Mouse (Mus musculus) liver, embryonic 12.5 days (tissue): Measurements from ENCODE around the gene Utp15. TPM values are rescaled to one million over a fixed set of nuclear protein-coding genes. Genes with fewer than 3 reads are reported as not detected.
A peak's percentile ranks its signal among the peaks of the same experiment; 100 is the strongest.

Experiments
- ATAC-seq: fragments of 200-750 bp; cut with Nextera tagmentation; 2 replicates; pipeline ENCODE4 v1.8.0; 2017; ENCODE audit warnings: moderate number of reproducible peaks, mild to moderate bottlenecking, moderate library complexity
- H3K27ac ChIP-seq: fragments of 300-500 bp; sonication (generic); 2 replicates; pipeline ENCODE4 v1.5.1; 2016; ENCODE audit warnings: mild to moderate bottlenecking
- H3K27me3 ChIP-seq: fragments of 300-500 bp; sonication (generic); replicated peaks from 2 replicates; pipeline ENCODE4 v1.6.1; 2016; ENCODE audit warnings: mild to moderate bottlenecking, moderate library complexity
- H3K36me3 ChIP-seq: fragments of 300-500 bp; sonication (generic); 2 replicates; pipeline ENCODE4 v1.6.1; 2016; ENCODE audit warnings: mild to moderate bottlenecking, moderate library complexity
- H3K4me1 ChIP-seq: fragments of 300-500 bp; sonication (generic); 2 replicates; pipeline ENCODE4 v1.6.1; 2016
- H3K4me2 ChIP-seq: fragments of 300-500 bp; sonication (generic); 2 replicates; pipeline ENCODE4 v1.6.1; 2016; ENCODE audit warnings: mild to moderate bottlenecking, moderate library complexity
- H3K4me3 ChIP-seq: fragments of 300-500 bp; sonication (generic); 2 replicates; pipeline ENCODE4 v1.5.1; 2016; ENCODE audit warnings: mild to moderate bottlenecking, moderate library complexity
- H3K9ac ChIP-seq: fragments of 300-500 bp; sonication (generic); 2 replicates; pipeline ENCODE4 v1.6.1; 2016; ENCODE audit warnings: mild to moderate bottlenecking, moderate library complexity
- H3K9me3 ChIP-seq: fragments of 300-500 bp; sonication (generic); replicated peaks from 2 replicates; pipeline ENCODE4 v1.6.1; 2016; ENCODE audit warnings: mild to moderate bottlenecking, moderate library complexity
- WGBS: fragments of 180-500 bp; shearing (Covaris S2); methylation state at CpG from one replicate; pipeline ENCODE4 v1.1.7; 2016; ENCODE audit not compliant: insufficient replicate concordance; 5-methylcytosine and 5-hydroxymethylcytosine counted together
- polyA plus RNA-seq: library from polyadenylated mRNA; unstranded; fragments of >200 nt; fragmentation: Nextera tagmentation; extraction: Ambion mirVana; gene quantifications from 2 replicates; pipeline ENCODE4 v1.2.1, GENCODE M21; 2016

Utp15 gene
- 26.9 and 28.4 TPM in 2 replicates for polyA plus RNA-seq

- Histone ChIP-seq H3K9ac (peak within 1 kb of the TSS; percentile 92), H3K36me3 (peaks cover 35% of the 10 kb centered on the region), H3K9me3 (no peaks in the 10 kb centered on the region), H3K4me1 (peaks cover 25% of the 10 kb centered on the region), H3K4me3 (peak within 1 kb of the TSS; percentile 93), H3K27me3 (no peaks in the 10 kb centered on the region), H3K27ac (peak within 1 kb of the TSS; percentile 87), H3K4me2 (peak within 1 kb of the TSS; percentile 90)
- under 1% methylated on average over 71 of the region's 71 CpGs for WGBS
- peak; percentile 98 for ATAC-seq
These were observed at the start of gene Utp15, which contains the start of gene Ankra2 for GRCm38 (mm10) chr13:98262636-98263457. Gene Utp15 (minus strand): TSS chr13:98263041. Gene Ankra2 (plus strand): TSS chr13:98263074.

DNA sequence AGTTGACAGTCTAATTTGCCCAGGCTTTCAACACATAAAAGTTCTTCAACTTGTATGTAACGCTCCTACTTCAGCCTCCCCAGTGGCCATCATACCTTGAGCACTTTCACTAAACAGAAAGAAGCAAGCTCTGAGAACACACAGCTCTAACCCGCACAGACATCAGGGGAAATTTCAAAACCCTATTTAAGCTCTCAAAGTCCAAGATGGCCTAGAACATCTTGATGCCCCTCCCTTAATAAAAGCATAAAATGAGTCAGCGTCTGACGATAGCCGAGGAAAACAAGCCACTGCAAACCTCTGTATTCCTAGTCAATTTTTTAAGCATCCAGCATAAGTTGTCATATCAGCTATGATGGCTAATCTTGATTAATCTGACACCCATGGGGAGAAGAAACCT lies 48.8 kb upstream of the Utp15 start:
- Histone ChIP-seq H3K9me3 (no peaks in the 10 kb centered on the region), H3K9ac (no peak overlapping the region), H3K4me1 (peaks cover 30% of the 10 kb centered on the region), H3K4me3 (no peak overlapping the region), H3K36me3 (peaks cover 73% of the 10 kb centered on the region), H3K4me2 (no peak overlapping the region), H3K27me3 (no peaks in the 10 kb centered on the region), H3K27ac (no peak overlapping the region)
- 84% methylated on average over 5 of the region's 5 CpGs for WGBS
- no peak for ATAC-seq

DNA sequence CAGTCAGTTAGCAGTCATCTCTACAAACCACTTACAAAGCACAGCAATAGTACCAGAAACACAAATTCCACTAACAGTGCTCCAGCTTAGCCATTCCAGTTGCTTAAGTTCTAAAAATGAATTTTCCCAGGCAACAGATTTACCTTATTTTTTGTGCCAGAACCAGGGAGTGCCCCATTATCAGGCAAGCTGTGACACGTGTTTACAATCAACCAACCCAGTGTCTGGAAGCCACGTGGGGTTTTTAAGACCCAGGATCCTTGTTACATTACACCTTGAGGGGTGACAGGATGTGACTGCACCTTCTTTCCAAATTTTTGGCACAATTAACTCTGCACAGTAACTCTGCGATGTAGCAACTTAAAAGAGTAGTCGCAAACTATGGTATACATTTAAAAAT lies 45.9 kb upstream of the Utp15 start:
- Histone ChIP-seq H3K9ac (no peak overlapping the region), H3K4me1 (peaks cover 12% of the 10 kb centered on the region), H3K27me3 (no peaks in the 10 kb centered on the region), H3K36me3 (peaks cover 61% of the 10 kb centered on the region), H3K4me2 (no peak overlapping the region), H3K27ac (no peak overlapping the region), H3K9me3 (no peaks in the 10 kb centered on the region), H3K4me3 (no peak overlapping the region)
- no peak for ATAC-seq
- WGBS = 77% methylated on average over 4 of the region's 4 CpGs

DNA sequence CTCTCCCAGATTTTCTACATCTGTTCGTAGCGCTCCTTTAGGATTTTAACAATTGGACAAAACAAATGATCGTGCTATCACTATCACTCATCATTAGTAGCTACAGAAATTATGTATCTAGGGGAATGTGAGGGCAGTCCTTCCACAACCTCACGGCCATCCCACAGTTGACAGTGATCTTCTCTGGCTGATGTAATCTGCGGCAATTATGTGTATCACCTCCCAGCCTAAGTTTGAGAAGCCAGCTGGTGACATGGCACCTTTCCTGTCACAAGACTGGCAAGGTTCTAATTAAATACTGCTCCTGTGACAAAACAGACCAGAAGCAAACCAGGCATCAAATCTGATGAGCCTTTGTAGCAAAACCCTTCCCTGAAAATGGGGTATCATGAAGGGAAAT lies 45.2 kb upstream of the Utp15 start:
- Histone ChIP-seq H3K4me1 (peaks cover 6% of the 10 kb centered on the region; the same call in 1 of the 2 replicates), H3K4me2 (no peak overlapping the region), H3K9ac (no peak overlapping the region), H3K27ac (0 out of 2 replicates have a peak overlapping the region, but pooled peaks have one; percentile 25), H3K36me3 (peaks cover 54% of the 10 kb centered on the region), H3K27me3 (no peaks in the 10 kb centered on the region), H3K9me3 (no peaks in the 10 kb centered on the region), H3K4me3 (no peak overlapping the region)
- ATAC-seq = no peak
- 78% methylated on average over 5 of the region's 5 CpGs for WGBS

GRCm38 (mm10) chr13:98306852-98307475 lies 44.1 kb upstream of the Utp15 start:
- Histone ChIP-seq H3K4me2 (no peak overlapping the region), H3K36me3 (peaks cover 43% of the 10 kb centered on the region), H3K27ac (no peak overlapping the region), H3K4me1 (peaks cover 5% of the 10 kb centered on the region; the same call in 1 of the 2 replicates), H3K4me3 (no peak overlapping the region), H3K9ac (no peak overlapping the region), H3K27me3 (no peaks in the 10 kb centered on the region), H3K9me3 (no peaks in the 10 kb centered on the region)
- no peak for ATAC-seq
- 56% methylated on average over 14 of the region's 14 CpGs for WGBS

DNA sequence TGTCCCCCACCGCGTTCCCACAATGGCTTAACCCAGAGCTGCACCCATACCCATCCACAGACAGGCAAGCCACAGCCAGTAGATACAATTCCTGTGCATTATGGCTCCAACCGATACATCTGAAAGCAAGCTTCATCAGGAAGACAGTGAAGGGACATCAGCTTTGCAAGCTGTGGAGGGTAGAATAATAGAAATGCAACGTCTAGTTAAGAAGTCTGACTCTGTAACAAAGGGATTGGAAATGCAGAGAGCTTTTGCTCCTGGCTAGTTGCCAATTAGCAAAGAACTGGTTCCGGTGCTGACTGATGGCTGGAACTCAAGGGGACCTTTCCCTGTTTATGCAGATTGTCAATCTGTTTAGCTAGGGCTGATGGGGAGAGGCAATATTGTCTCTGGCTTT lies 43.6 kb upstream of the Utp15 start:
- WGBS = 51% methylated on average over 5 of the region's 5 CpGs
- Histone ChIP-seq H3K27me3 (no peaks in the 10 kb centered on the region), H3K4me2 (no peak overlapping the region), H3K27ac (no peak overlapping the region), H3K4me3 (no peak overlapping the region), H3K9me3 (no peaks in the 10 kb centered on the region), H3K4me1 (no peaks in the 10 kb centered on the region), H3K36me3 (peaks cover 37% of the 10 kb centered on the region), H3K9ac (no peak overlapping the region)
- no peak for ATAC-seq

GRCm38 (mm10) chr13:98305257-98305656 lies 42.4 kb upstream of the Utp15 start:
- WGBS = 86% methylated on average over 9 of the region's 9 CpGs
- H3K4me2 ChIP-seq = no peak overlapping the region
- no peak for ATAC-seq
- no peak overlapping the region for H3K4me3 ChIP-seq
- no peak overlapping the region for H3K27ac ChIP-seq
- H3K9ac ChIP-seq = no peak overlapping the region
- H3K4me1 ChIP-seq = no peaks in the 10 kb centered on the region
- peaks cover 26% of the 10 kb centered on the region for H3K36me3 ChIP-seq
- no peaks in the 10 kb centered on the region for H3K9me3 ChIP-seq
- H3K27me3 ChIP-seq = no peaks in the 10 kb centered on the region

DNA sequence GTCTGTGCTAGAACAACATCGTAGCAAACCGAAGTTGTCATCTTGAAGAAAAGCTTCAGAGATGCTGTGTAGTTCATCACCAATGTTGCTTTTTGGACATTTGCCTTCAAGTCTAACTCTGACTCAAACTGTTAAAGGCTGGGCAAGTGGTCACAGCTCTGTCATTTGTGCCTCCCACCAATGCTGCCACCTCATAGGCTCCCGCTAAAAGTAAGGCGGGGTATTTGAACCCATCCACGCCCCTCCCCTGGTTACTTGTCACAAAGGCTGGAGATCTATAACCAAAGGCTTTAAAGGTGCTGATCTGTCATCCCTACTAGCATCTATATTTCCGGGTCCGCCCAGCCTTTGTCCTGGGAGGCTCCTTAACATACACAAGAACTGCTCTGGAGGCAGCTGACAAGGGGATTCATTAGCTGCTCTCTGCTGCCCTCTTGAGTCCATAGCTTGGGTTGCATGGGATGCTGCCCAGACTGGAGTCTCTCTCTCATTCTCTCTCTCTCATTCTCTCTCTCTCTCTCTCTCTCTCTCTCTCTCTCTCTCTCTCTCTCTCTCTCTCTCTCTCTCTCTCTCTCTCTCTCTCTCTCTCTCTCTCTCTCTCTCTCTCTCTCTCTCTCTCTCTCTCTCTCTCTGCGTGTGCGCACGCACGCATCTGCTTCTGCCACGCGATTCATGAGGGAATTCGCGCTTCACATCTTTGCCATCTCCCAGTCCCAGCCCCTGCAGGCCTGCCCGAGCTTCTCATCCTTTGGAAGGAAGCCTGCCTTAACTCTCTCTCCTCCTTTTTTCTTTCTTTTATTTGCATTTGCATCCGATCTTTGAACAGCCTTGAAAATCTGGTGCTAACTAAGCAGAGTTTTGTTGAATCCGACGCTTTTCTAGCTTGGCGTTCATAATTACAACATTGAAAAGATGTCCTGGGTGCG lies 36.3 kb upstream of the Utp15 start:
- WGBS = 51% methylated on average over 21 of the region's 21 CpGs
- Histone ChIP-seq H3K4me1 (0 out of 2 replicates have a peak, but pooled peaks cover 3% of the 10 kb centered on the region), H3K9ac (no peak overlapping the region), H3K9me3 (peaks cover 4% of the 10 kb centered on the region; the same call in 1 of the 2 replicates), H3K27me3 (no peaks in the 10 kb centered on the region; the same call in 1 of the 2 replicates), H3K4me3 (no peak overlapping the region), H3K27ac (no peak overlapping the region), H3K4me2 (peak overlapping the region; percentile 27; the same call in 1 of the 2 replicates), H3K36me3 (no peaks in the 10 kb centered on the region)
- ATAC-seq = peak; percentile 55; the same call in 1 of the 2 replicates

DNA sequence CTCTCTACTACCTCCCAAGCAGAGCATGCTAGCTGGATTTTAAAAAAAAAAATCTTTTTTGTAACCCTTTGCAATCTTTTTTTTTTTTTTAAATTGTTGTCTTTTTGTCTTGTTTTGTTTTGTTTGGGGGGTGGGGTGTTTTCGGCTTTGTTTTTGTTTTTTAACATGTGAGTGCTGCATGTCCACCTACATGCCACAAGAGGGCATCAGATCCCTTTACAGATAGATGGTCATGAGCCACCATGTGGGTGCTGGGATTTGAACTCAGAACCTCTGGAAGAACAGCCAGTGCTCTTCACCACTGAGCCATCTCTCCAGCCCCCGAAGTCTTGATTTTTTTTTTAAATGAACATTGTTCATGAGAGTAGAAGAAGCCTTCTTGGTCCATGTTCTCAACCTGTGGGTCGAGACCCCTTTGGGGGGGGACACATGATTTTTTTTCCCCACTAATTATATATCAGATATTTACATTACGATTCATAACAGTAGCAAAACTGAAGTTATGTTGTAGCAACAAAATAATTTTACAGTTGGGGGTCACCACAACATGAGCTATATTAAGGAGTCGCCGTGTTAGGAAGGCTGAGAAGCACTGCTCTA lies 35.1 kb upstream of the Utp15 start:
- H3K27ac ChIP-seq = no peak overlapping the region

DNA sequence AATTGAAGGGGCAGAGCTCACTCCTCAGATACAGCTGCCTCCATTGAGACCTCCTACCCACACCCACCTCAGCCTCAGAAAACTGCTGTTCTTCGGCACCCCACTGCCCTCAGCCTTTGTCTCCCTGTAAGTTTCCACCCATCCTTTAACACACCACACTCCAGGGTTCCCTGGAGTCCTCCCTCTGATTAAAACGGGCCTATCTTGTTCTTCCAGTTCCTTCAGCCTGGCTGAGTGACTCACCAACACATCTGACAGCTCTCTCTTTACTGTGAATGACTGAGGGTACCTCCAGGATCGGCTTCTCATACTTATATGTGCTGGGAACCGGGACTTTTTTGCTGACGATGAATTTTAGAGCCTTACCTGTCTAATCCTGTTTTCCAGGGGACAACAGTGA lies 33.2 kb upstream of the Utp15 start:
- Histone ChIP-seq H3K36me3 (no peaks in the 10 kb centered on the region), H3K9ac (no peak overlapping the region), H3K27ac (no peak overlapping the region), H3K9me3 (peaks cover 4% of the 10 kb centered on the region; the same call in 1 of the 2 replicates), H3K4me3 (no peak overlapping the region), H3K4me1 (0 out of 2 replicates have a peak, but pooled peaks cover 3% of the 10 kb centered on the region), H3K4me2 (no peak overlapping the region), H3K27me3 (no peaks in the 10 kb centered on the region; the same call in 1 of the 2 replicates)
- no peak for ATAC-seq
- WGBS = 56% methylated on average over 5 of the region's 5 CpGs

More for the DNA sequence above, 35.1 kb upstream of the Utp15 start:
- WGBS = 81% methylated on average over 6 of the region's 6 CpGs
- H3K4me3 ChIP-seq = no peak overlapping the region
- ATAC-seq = no peak
- no peak overlapping the region for H3K4me2 ChIP-seq
- H3K9me3 ChIP-seq = peaks cover 4% of the 10 kb centered on the region; the same call in 1 of the 2 replicates
- H3K27me3 ChIP-seq = no peaks in the 10 kb centered on the region; the same call in 1 of the 2 replicates
- no peaks in the 10 kb centered on the region for H3K36me3 ChIP-seq
- H3K4me1 ChIP-seq = 0 out of 2 replicates have a peak, but pooled peaks cover 3% of the 10 kb centered on the region
- H3K9ac ChIP-seq = no peak overlapping the region

DNA sequence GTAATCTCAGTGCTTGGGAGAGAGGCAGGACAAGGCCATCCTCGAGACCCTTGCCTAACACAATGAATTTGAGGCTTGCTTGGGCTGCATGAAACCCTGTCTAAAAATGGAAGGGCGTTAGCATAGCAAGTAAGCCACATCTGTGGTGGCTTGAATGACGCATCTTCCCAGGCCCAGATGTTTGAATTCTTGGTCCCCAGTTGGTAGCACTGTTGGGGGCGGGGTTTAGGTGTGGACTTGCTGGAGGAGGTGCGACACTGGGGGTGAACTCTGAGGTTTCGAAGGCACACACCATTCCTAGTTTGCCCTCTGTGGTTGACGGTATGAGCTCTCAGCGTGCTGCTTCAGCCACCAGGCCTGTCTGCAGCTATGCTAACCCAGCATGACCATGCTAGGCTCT lies 28.9 kb upstream of the Utp15 start:
- peaks cover 4% of the 10 kb centered on the region; the same call in 1 of the 2 replicates for H3K9me3 ChIP-seq
- no peak overlapping the region for H3K9ac ChIP-seq
- H3K36me3 ChIP-seq = no peaks in the 10 kb centered on the region
- WGBS = 59% methylated on average over 8 of the region's 8 CpGs
- H3K4me3 ChIP-seq = no peak overlapping the region
- no peak overlapping the region for H3K27ac ChIP-seq
- H3K27me3 ChIP-seq = peaks cover 5% of the 10 kb centered on the region; the same call in 1 of the 2 replicates
- no peaks in the 10 kb centered on the region for H3K4me1 ChIP-seq
- H3K4me2 ChIP-seq = no peak overlapping the region
- ATAC-seq = no peak
